Mouse (Mus musculus) bone marrow macrophage, adult 2 months (primary cell): ENCODE data around the gene Ankrd34a.

ENCODE experiments used
- CTCF ChIP-seq: IDR thresholded peaks from 2 replicates; pipeline ENCODE4 v1.5.1; 2012; ENCODE audit warnings: low read depth, mild to moderate bottlenecking, low read length, moderate library complexity
- POLR2A ChIP-seq: IDR thresholded peaks from 2 replicates; pipeline ENCODE4 v1.6.1; 2012; ENCODE audit warnings: mild to moderate bottlenecking, low read depth, low read length, borderline replicate concordance

- TF ChIP-seq CTCF: no peak
- no peak for TF ChIP-seq POLR2A
These were observed 4.3 kb downstream of the Ankrd34a start, which contains the start of gene Lix1l for GRCm38 (mm10) chr3:96600639-96601250.
